Mouse (Mus musculus): ENCODE data around the gene Zfp13. TPM values are rescaled to one million over a fixed set of nuclear protein-coding genes. Genes with fewer than 3 reads are reported as not detected.
"Not testable (repeated sequence)": the region's sequence is repeated elsewhere in the genome, so short reads cannot be mapped to it uniquely, and the experiment has no call there.

Gene Zfp13
- polyA plus RNA-seq, 1 experiment from 2014 or later, result 11.8 TPM

- Histone ChIP-seq H3K4me1 (ENCODE audit: control insufficient read depth, insufficient read depth, low read length) (peaks cover 11% of the 10 kb centered on the region; the same call in 1 of the 2 replicates), H3K36me3 (ENCODE audit: control insufficient read depth, insufficient read depth, low read length) (no peaks in the 10 kb centered on the region), H3K27ac (ENCODE audit: low read length) (0 out of 2 replicates have a peak overlapping the region, but pooled peaks have one; percentile 31), H3K9ac (ENCODE audit: low read length) (0 out of 2 replicates have a peak overlapping the region, but pooled peaks have one; percentile 36), H3K27me3 (ENCODE audit: control insufficient read depth, insufficient read depth, low read length) (peaks cover 14% of the 10 kb centered on the region), H3K4me3 (replicated peaks; ENCODE audit: low read length) (peak overlapping the region; percentile 14; the same call in 1 of the 2 replicates), H3K9me3 (replicated peaks; ENCODE audit: control insufficient read depth, low read length) (no peaks in the 10 kb centered on the region), H3K4me2 (ENCODE audit: low read depth, low read length) (peak overlapping the region; percentile 33; the same call in 1 of the 2 replicates)
- no peak for ATAC-seq (ENCODE audit: insufficient read depth, low FRiP score)
- 25% methylated on average over 12 of the region's 12 CpGs for WGBS
These were observed 57.1 kb downstream of the Zfp13 start for GRCm38 (mm10) chr17:23542004-23542720.

GRCm38 (mm10) chr17:23540605-23541475, 58.4 kb downstream of the Zfp13 start:
- Histone ChIP-seq H3K27me3 (ENCODE audit: control insufficient read depth, insufficient read depth, low read length) (peaks cover 16% of the 10 kb centered on the region), H3K9me3 (replicated peaks; ENCODE audit: control insufficient read depth, low read length) (no peaks in the 10 kb centered on the region), H3K4me2 (ENCODE audit: low read depth, low read length) (no peak overlapping the region; the same call in 1 of the 2 replicates), H3K4me1 (ENCODE audit: control insufficient read depth, insufficient read depth, low read length) (peaks cover 11% of the 10 kb centered on the region; the same call in 1 of the 2 replicates), H3K9ac (ENCODE audit: low read length) (no peak overlapping the region), H3K4me3 (replicated peaks; ENCODE audit: low read length) (peak overlapping the region; percentile 17; the same call in 1 of the 2 replicates), H3K27ac (ENCODE audit: low read length) (no peak overlapping the region), H3K36me3 (ENCODE audit: control insufficient read depth, insufficient read depth, low read length) (no peaks in the 10 kb centered on the region)
- 27% methylated on average over 31 of the region's 31 CpGs for WGBS
- ATAC-seq (ENCODE audit: insufficient read depth, low FRiP score), result no peak

GRCm38 (mm10) chr17:23540106-23540505, 59.2 kb downstream of the Zfp13 start:
- WGBS, result 43% methylated on average over 3 of the region's 3 CpGs
- H3K4me1 ChIP-seq (ENCODE audit: control insufficient read depth, insufficient read depth, low read length), result peaks cover 11% of the 10 kb centered on the region; the same call in 1 of the 2 replicates
- no peak overlapping the region for H3K9ac ChIP-seq (ENCODE audit: low read length)
- H3K27ac ChIP-seq (ENCODE audit: low read length), result no peak overlapping the region
- no peak overlapping the region for H3K4me3 ChIP-seq (replicated peaks; ENCODE audit: low read length)
- no peak for ATAC-seq (ENCODE audit: insufficient read depth, low FRiP score)
- no peak overlapping the region for H3K4me2 ChIP-seq (ENCODE audit: low read depth, low read length)
- peaks cover 16% of the 10 kb centered on the region for H3K27me3 ChIP-seq (ENCODE audit: control insufficient read depth, insufficient read depth, low read length)
- no peaks in the 10 kb centered on the region for H3K36me3 ChIP-seq (ENCODE audit: control insufficient read depth, insufficient read depth, low read length)
- no peaks in the 10 kb centered on the region for H3K9me3 ChIP-seq (replicated peaks; ENCODE audit: control insufficient read depth, low read length)

GRCm38 (mm10) chr17:23539608-23540007, 59.7 kb downstream of the Zfp13 start:
- Histone ChIP-seq H3K36me3 (ENCODE audit: control insufficient read depth, insufficient read depth, low read length) (no peaks in the 10 kb centered on the region), H3K9ac (ENCODE audit: low read length) (no peak overlapping the region), H3K4me1 (ENCODE audit: control insufficient read depth, insufficient read depth, low read length) (peaks cover 11% of the 10 kb centered on the region; the same call in 1 of the 2 replicates), H3K9me3 (replicated peaks; ENCODE audit: control insufficient read depth, low read length) (no peaks in the 10 kb centered on the region), H3K27ac (ENCODE audit: low read length) (no peak overlapping the region), H3K27me3 (ENCODE audit: control insufficient read depth, insufficient read depth, low read length) (peaks cover 16% of the 10 kb centered on the region), H3K4me3 (replicated peaks; ENCODE audit: low read length) (no peak overlapping the region), H3K4me2 (ENCODE audit: low read depth, low read length) (no peak overlapping the region)
- 91% methylated on average over 5 of the region's 5 CpGs for WGBS
- ATAC-seq (ENCODE audit: insufficient read depth, low FRiP score), result no peak

- Histone ChIP-seq H3K36me3 (ENCODE audit: control insufficient read depth, insufficient read depth, low read length) (no peaks in the 10 kb centered on the region), H3K4me2 (ENCODE audit: low read depth, low read length) (peak overlapping the region; percentile 60), H3K4me3 (replicated peaks; ENCODE audit: low read length) (peak overlapping the region; percentile 40), H3K27ac (ENCODE audit: low read length) (no peak overlapping the region), H3K9me3 (replicated peaks; ENCODE audit: control insufficient read depth, low read length) (no peaks in the 10 kb centered on the region), H3K27me3 (ENCODE audit: control insufficient read depth, insufficient read depth, low read length) (peaks cover 16% of the 10 kb centered on the region), H3K9ac (ENCODE audit: low read length) (peak overlapping the region; percentile 51), H3K4me1 (ENCODE audit: control insufficient read depth, insufficient read depth, low read length) (peaks cover 11% of the 10 kb centered on the region; the same call in 1 of the 2 replicates)
- ATAC-seq (ENCODE audit: insufficient read depth, low FRiP score), result no peak
- 11% methylated on average over 21 of the region's 21 CpGs for WGBS
These were observed 60.8 kb downstream of the Zfp13 start for GRCm38 (mm10) chr17:23538299-23539015.

GRCm38 (mm10) chr17:23537554-23538255, 61.6 kb downstream of the Zfp13 start:
- Histone ChIP-seq H3K27me3 (ENCODE audit: control insufficient read depth, insufficient read depth, low read length) (peaks cover 16% of the 10 kb centered on the region), H3K9ac (ENCODE audit: low read length) (peak overlapping the region; percentile 44; the same call in 1 of the 2 replicates), H3K9me3 (replicated peaks; ENCODE audit: control insufficient read depth, low read length) (no peaks in the 10 kb centered on the region), H3K27ac (ENCODE audit: low read length) (no peak overlapping the region), H3K36me3 (ENCODE audit: control insufficient read depth, insufficient read depth, low read length) (no peaks in the 10 kb centered on the region), H3K4me3 (replicated peaks; ENCODE audit: low read length) (peak overlapping the region; percentile 40), H3K4me1 (ENCODE audit: control insufficient read depth, insufficient read depth, low read length) (peaks cover 8% of the 10 kb centered on the region; the same call in 1 of the 2 replicates), H3K4me2 (ENCODE audit: low read depth, low read length) (peak overlapping the region; percentile 60)
- no peak for ATAC-seq (ENCODE audit: insufficient read depth, low FRiP score)
- 6% methylated on average over 27 of the region's 27 CpGs for WGBS

- H3K9ac ChIP-seq (ENCODE audit: low read length); H3K27ac ChIP-seq (ENCODE audit: low read length); H3K9me3 ChIP-seq (replicated peaks; ENCODE audit: control insufficient read depth, low read length); H3K4me1 ChIP-seq (ENCODE audit: control insufficient read depth, insufficient read depth, low read length); H3K4me2 ChIP-seq (ENCODE audit: low read depth, low read length); H3K36me3 ChIP-seq (ENCODE audit: control insufficient read depth, insufficient read depth, low read length): not testable (repeated sequence)
- 0 out of 2 replicates have a peak, but pooled peaks have one; percentile 65 for ATAC-seq (ENCODE audit: insufficient read depth, low FRiP score)
- Histone ChIP-seq H3K27me3 (ENCODE audit: control insufficient read depth, insufficient read depth, low read length) (peaks cover 16% of the 10 kb centered on the region), H3K4me3 (replicated peaks; ENCODE audit: low read length) (peak overlapping the region; percentile 4; the same call in 1 of the 2 replicates)
- WGBS, result 2% methylated on average over 15 of the region's 29 CpGs
These were observed 64.1 kb downstream of the Zfp13 start for GRCm38 (mm10) chr17:23535046-23535788.

All from stomach, embryonic 16.5 days (tissue).